Mouse (Mus musculus) spleen, postnatal 10 days (tissue): ENCODE data around the gene Tnni3.

Experiments used
- DNase-seq, 2 experiments: peaks; one replicate each; pipeline ENCODE4 v3.0.0; 2021 to 2022; ENCODE audit warnings: low spot score in 2 of 2

Tnni3 gene

DNA sequence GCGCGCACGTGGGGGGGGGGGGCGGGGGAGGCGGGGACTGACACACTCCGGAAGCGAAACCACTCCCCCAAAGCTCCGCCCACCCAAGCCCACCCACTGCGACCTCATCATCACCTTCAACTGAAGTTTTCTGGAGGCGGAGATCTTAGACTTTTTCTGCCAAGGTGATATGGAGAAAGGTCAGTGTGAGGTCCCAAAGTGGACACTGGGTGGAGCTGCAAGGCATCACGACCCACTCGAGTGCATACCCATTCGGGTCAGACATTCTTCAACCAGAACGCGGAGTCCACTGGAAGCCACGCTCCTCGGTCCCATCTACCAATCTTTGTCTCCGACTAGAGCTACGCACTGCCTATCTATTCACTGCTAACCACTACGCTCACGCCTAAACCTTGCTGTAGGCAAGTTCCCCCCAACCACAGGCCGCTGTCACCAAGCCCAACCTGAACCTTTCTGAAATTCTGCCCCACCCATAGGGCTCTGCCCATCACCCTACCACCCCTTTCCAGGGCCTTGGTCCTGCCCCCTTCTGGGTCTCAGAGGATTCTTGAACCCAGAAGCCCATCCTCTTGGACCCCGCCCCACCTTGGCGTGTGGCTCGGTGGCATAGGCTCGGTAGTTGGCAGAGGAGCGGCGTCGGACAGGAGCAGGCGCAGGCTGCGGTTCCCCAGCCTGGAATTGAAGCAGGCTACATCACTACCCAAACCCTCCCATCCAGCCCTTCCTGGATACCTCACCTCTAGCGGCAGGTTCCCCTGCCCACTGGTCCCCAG lies 2.6 kb downstream of the Tnni3 start:
- DNase-seq = no peak

DNA sequence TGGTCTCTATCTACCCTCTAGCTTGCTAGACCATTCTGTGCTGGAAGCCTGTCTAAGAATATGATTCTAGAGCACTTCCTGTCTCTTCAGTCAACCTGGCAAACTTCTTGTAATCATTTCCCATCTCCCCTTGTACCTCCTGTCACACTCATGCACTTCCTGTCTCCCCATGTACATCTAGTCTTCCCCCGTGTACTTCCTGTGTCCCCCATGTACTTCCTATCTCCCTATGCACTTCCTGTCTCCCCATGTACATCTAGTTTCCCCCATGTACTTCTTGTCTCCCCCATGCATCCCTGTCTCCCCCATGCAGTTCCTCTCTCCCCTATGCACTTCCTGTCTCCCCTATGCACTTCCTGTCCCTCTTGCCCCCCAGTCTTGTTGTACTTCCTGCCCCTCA lies 5.5 kb downstream of the Tnni3 start:
- no peak for DNase-seq

DNA sequence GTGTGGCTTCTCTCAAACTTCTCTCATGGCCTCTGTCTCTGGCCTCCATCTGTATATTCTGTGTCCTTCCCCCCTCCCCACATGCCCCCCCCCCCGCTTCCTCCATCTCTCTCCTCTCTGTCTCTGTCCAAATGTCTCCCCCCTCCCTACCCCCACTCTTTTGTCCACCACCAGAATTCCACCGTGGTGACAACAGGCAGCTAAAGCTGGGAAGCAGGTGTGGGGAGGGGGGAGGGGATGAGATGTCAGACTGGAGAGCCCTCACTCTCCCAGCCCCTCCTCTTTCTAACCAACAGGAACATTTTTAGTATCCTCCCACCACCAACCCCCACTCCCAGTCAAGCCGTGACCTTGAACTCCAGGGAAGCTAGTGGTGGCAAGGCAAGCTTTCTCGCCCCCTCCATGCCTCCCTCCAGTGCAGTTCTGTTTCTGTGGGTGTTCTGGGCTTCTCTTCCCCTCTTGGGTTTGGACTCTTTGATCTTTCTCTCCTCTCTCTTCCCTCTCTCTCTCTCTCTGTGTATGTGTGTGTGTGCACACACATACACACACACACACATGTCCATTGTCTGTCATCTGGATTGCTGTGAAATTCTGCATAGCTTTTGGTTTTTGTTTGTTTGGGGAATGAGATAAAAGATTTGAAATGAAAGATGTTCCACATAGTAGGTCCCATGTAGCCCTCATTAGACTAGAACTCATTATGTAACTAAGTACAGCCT lies 7.5 kb downstream of the Tnni3 start, which contains the start of gene Tnnt1:
Tnnt1 (minus strand) TSS at position 51 of the 719 bp plus-strand sequence.
- no peak for DNase-seq

DNA sequence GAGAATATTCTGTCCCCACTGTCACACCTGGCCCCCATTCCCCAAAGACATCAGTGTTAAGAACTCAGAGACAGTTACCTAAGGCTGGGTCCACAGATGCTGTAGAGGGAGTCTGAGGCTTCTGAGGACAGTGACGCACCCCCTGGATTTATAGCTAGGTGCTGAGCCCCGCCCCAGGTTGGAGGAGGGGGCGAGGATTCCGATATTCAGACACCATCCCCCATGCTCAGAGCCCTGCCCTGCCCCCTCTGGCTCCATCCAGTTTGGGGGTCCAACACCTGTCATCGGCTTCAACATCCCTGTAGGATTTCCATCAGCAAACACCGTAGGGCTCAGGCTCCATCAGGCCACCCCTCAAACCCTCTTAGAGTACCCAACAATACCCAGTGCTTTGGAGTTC lies 8.2 kb downstream of the Tnni3 start:
- no peak for DNase-seq

DNA sequence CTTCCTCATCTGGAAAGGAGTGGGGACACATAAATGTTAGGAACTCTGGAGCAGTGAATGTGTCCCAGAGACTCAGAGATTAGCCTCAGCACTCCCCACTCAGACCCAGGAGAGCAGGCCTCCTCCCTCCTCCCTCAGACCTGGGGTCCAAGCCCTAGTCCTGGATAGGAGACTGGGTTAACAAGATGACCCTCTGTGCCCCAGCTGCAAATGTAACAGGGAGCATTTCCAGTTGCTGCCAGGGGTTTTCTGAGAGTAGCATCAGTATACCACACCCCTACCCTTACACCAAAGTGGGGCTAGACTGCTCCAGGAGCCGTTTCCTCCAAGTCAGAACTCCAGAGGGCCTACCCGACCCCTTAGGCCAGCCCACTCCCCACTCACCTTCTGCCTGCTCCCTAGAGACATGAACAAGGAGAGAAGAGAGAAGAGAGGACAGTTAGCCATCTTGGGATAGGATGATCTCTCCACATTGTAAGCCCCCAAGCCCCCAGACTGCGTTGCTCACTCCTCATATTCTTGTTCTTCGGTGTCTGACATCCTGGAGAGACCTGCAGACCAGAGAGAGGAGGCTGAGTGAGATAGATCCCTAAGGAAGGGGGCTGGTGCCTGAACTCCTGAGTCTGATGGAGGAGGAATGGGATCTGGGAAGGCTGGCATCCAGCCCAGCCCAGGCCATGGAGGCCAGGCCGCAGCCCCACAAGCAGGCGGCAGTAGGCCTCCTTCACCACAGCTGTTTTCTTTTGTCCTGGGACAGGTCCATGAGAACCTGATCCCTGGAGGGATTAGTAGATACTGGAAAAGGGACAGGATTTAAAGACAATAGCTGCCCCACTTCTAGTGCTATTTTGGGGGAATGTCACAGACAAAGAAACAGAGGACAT lies 10.0 kb downstream of the Tnni3 start:
- no peak for DNase-seq

DNA sequence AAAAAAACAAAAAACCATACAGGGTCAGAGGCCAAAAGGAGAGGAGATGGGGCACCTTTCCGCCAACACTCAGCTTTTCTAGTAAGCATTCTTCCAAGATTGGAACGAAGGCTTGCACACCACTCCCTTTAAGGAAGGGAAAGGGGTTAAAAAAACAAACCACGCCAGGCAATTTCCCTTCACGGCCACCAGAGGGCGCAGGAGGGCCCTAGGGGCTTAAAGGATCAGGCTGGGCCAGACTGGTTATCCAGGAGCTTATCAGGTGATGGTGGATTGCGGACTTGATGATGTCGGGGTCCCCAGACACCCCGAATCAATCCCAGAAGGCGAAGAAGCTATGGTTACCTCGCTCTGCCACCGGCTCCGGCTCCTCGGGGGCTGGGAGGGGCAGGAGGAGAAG lies 10.8 kb downstream of the Tnni3 start:
- DNase-seq = peak in 1 of 2 experiments; percentile 73

DNA sequence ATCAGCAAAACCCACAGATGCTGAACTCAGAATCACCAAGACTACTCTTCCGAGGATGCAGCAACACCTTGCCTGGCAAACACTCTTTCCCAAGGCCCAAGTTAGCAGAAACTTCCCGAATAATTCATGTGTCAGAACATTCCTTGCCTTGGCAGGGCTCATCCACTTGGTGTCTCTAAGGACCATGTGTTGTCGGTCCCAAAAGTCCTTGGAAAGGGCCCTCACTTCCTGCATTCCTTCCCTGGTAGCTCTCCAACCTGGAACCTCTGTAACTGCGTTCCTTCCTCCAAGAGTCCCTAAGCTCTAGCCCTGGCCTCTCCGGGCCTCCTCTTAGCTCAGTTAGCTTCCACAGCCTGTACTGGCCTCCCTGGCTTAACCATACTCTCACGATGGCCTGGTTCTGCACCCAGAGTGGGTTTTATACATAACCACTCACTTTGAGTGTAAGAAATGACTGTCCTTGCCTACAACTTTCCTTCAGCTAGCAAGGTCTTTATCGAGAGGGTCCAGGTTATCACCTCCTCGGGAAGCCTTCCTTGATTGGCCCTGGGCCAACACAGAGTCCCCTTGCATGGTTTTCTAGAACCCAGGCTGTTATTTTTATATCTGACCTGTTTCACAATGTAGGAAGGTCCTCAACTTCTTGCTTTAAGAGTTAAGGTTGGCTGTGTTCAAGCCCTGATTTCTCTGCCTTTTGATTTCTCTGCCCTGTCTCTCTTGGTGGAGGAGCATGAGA lies 12.4 kb downstream of the Tnni3 start:
- DNase-seq = no peak

DNA sequence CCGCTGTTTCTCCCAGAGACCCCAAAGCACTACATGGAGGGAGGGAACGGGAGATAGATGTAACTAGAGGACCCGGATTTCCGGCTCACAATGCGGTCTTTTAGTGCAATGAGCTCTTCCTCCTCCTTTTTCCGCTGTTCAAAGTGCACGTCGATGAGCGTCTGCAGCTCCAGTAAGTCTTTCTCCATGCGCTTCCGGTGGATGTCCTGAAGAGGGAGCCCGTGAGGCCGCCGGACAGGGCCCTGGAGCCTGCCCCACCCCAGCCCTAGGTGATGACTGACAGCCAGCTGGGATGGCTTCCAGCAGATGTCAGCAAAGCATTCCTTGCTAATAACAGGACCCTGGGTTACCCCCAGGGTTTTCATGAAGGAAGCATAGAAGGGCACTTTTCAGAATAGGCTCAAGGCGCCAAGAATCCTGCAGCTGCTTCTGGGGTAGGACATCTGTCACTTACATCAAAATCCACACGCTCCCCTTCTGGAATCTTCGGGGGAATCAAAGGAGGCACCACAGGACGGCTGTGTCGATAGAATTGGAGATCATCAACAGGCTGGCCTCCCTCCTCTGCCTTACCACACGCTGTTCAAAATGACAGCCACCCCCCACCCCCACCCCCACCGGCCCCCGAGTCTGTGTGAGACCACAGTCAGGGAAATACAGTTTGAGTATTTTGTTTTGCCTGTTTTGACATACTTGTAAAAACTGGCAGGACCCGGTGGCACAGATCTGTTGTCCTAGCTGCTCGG lies 14.0 kb downstream of the Tnni3 start:
- peak; percentile 66 to 81 for DNase-seq

DNA sequence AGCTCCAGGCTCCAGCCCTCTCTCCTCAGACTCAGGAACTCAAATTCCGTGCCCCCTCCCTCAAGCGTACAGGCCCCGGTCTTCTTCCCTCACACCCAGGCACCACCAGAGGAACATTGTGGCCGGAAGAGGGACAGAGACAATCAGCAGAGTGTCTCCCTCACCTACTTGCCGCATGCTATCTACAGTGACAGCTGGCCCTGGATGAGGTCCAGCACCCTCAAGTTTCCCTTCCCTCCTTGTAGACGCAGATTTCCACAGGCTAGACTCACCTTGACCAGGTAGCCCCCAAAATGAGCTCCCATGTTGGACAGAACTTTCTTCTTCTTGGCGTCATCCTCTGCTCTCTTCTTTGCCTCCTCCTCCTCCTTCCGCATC lies 15.3 kb downstream of the Tnni3 start:
- no peak for DNase-seq

DNA sequence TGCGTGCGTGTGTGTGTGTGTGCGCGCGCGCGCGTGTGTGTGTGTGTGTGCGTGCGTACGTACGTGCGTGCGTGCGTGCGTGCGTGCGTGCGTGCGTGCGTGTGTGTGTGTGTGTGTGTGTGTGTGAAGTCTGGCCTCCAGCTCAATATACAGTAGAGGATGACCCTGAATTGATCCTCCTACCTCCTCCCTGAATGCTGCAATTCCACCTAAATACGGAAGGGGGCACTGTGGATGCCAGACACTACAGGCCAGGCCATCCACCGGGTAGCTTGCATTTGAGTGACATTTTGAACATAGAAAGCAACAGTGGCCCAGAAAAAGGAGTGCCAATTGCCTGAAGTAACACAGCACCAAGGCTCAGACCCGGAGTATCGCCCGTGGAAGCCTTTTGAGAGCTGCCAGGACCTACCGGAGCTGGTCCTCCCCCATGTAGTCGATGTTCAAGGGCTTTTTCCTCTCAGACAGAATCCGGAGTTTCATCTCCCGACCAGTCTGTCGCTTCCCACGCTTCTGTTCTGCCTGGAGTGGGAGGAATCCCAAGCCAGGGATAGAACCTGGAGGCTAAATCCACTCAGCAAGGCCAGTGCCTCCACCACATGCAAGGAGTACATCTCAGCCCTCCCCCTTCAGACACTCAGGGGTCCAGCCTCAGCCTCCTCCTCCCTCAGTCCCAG lies 15.8 kb downstream of the Tnni3 start:
- no peak for DNase-seq

DNA sequence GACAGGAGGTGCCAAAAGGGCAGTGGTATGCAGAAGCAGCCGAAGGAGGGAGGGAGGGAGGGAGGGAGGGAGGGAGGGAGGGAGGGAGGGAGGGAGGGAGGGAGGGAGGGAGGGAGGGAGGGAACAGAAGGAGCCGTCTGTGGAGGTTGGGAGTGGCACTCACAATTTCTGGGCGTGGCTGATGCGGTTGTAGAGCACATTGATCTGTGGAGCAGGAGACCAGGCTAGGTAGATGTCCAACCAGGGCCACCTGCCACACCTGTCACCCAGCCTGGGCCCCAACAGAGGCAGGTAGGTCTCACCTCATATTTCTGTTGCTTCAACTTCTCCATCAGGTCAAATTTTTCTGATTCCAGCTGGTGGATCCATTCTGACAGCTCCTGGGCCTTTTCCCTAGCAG lies 16.8 kb downstream of the Tnni3 start:
- DNase-seq = no peak

DNA sequence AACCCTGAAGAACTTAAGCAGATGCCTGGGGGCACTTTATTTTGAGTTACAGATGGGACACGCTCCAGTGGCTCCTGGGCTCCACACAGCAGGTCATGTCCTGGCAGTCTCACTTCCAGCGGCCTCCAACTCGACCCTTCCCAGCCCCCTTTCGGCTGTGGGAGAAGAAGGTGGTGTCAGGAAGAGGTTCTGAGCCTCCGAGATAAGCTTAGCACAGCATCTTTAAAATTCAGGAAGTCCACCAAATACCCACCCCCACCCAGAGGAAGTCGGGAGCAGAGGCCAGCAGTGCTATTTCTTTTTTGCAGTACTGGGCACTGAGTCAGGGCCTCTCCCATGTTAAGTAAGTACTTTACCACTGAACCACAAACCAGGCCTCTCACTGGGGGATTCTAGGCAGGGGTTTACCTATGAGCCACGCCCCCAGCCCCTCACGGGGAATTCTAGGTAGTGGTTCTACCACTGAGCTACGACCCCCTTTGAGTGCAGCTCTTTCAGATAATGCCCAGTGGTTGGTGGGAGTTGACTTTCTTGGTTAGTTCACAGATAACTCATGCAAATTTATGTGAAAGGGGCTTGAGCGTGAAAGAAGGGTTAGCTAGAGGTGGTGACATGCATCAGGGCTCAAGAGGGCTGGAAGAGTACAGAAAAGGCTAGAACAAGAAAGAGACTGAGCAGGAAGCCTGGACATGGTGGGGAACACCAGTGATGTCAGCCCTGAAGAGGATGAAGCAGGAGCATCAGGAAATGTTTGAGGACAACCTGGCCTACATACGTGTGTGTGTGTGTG lies 19.2 kb downstream of the Tnni3 start:
- no peak for DNase-seq

DNA sequence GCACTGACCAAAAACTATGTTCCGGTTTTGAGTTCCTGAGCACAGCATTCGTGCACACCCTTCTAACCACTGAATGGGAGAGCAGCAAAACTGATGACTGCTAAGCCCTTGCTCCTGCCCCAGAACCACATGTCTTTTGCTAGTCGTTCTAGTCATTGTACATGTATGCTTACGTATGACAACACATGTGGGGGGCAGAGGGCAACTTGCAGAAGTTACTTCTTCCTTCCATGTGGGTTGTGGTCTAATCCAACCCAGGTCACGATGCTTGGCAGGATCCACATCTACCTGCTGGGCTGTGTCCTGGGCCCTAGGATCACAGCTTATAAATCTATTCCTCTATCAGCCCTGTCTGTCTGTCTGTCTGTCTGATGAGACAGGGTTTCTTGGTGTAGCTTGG lies 20.2 kb downstream of the Tnni3 start:
- no peak for DNase-seq

DNA sequence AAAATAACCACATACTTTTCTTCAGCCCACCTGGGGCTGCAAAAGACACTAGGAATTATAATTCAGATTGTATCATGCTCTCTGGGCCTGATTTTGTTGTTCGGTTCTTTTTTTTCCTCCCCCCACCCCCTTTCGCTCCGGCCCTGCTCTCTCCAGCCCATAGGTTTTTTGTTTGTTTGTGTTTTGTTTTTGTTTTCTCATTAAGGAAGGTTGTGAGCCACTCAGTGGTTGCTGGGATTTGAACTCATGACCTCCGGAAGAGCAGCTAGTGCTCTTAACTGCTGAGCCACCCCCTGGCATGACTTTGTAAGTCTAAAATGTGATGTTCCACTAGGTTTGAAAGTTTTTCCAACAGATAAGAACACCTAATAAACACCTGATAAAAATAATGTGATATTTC lies 20.9 kb downstream of the Tnni3 start:
- DNase-seq = no peak

DNA sequence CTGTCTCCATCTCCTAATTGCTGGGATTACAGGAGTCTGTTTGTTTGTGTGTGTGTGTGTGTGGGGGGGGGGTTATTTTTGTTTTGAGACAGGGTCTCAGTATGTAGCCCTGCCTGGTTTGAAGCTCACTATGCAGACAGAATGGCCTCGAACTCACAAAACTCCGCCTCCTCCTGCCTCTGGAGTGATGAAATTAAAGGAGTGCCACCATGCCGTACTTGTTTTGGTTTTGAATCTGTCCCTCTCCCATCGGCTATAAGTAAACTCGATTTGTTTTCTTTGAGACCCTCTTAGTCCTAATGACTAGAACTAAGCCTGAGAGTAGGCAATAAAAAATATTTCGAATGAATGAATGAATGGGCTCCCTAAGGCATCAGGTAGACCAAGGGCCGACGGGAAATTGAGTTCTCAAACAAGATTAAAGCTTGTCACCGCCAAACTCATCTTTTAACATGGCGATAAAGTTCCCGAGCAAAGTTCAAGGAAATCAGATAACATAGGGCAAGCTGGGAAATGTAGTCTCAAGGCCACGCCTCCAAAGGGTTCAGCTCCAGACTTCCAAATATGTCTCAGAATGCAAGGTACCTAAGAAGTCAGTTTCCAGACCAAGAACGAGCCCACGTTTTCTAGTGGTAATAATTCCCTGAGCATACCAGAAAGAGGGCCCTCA lies 21.5 kb downstream of the Tnni3 start:
- DNase-seq = no peak

DNA sequence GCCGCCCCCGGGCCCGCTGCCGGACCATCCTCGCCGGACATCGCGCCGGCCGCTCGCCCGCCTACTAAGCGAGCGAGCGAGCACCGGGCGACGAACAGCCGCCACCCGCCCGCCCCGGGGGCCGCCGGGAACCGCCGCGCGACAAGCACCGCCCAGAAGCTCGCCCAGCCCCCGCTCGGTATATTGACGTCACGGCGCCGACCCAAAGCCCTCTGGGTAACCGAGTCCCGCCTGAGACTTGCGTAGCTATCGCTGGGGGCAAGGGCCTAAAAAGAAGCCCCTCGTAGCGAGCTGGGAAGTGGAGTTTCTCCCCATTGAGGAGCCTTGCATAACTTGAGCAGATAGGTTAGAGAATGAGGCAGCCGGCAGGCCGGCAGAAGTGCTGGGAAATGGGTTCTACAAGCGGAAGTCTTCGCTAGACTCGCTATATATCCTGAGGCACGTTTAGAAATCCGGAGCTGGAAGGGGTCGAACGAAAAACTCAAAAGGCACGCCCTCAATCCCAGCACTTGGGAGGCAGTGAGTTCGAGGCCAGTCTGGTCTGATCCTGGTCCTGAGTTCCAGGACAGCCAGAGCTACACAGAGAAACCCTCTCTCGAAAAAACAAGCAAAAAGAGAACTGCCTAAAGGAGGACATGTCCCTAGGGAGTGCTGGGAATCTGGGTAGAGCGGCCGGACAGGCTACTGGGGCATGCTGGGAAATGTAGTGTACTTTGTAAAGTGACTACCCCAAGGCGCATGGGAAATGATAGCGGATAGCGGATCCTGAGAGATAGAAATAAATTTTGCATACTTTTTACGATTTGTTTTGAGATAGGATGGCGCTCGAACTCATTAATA lies 22.3 kb downstream of the Tnni3 start, which contains the start of gene Ppp1r12c:
Ppp1r12c (minus strand) TSS at position 123 of the 840 bp plus-strand sequence.
- peak; percentile 95 to 96 for DNase-seq

DNA sequence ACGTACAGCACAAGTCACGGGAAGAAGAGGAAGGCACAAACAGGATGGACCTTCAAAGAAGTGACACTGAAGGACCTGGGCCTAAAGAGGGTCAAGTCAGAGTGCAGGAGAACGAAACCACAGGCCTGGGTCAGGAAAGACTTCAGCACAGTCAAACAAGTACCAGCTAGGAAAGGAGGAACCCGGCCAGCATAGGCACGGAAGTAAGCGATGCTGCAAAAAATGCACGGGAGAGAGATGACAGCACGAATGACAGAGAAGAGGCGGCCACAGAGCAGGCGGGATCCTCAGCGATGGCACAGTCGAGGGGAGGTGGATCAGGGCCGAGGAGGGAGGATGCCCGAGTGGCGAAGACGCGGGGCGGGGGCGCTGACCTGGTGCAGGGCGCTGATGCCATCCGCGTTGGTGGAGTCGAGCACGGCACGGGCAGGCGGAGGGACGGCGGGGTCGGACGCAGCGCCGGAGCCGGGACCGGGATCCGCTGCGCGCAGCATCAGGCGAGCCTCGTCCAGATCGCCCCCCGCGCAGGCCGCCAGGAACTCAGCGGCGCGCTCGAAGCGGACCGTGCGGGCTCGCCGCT lies 23.0 kb downstream of the Tnni3 start:
- peak; percentile 70 to 73 for DNase-seq

DNA sequence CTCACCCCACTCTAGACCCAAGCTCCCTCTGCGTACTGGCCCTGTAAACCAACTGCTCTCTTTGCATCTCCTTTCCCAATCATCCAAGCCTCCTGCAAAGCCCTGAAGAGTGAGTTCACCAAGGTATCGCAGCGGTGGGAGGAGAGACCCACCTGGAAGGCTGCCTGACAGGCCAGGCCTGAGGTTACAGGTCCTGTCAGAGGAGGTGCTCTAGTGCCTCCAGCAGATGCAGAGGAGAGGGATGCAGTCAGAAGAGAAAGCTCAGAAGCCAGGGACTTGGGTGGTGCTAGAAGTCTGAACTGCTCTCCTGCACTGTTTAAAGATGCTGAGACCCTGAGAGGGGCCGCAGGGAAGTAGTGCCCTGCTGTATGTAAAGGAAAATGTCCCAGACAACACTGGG lies 25.0 kb downstream of the Tnni3 start:
- DNase-seq = no peak
